Mouse (Mus musculus) neural tube, embryonic 13.5 days (tissue): Measurements from ENCODE around the gene Tulp1. TPM values are rescaled to one million over a fixed set of nuclear protein-coding genes. Genes with fewer than 3 reads are reported as not detected.

ENCODE experiments used
- ATAC-seq: fragments of 200-750 bp; cut with Nextera tagmentation; 2 replicates; pipeline ENCODE4 v1.8.0; 2017; ENCODE audit warnings: low read depth, mild to moderate bottlenecking, moderate TSS enrichment, moderate library complexity
- H3K27ac ChIP-seq: fragments of 300-500 bp; sonication (generic); replicated peaks from 2 replicates; pipeline ENCODE4 v1.5.1; 2015; ENCODE audit warnings: moderate library complexity, mild to moderate bottlenecking, inconsistent platforms
- H3K27me3 ChIP-seq: fragments of 300-500 bp; sonication (generic); 2 replicates; pipeline ENCODE4 v1.6.1; 2015; ENCODE audit warnings: mild to moderate bottlenecking, inconsistent platforms
- H3K36me3 ChIP-seq: fragments of 300-500 bp; sonication (generic); 2 replicates; pipeline ENCODE4 v1.6.1; 2015; ENCODE audit warnings: mild to moderate bottlenecking, inconsistent platforms
- H3K4me1 ChIP-seq: fragments of 300-500 bp; sonication (generic); replicated peaks from 2 replicates; pipeline ENCODE4 v1.6.1; 2015; ENCODE audit warnings: inconsistent platforms
- H3K4me2 ChIP-seq: fragments of 300-500 bp; sonication (generic); 2 replicates; pipeline ENCODE4 v1.6.1; 2015; ENCODE audit warnings: inconsistent platforms, mild to moderate bottlenecking, moderate library complexity
- H3K4me3 ChIP-seq: fragments of 300-500 bp; sonication (generic); 2 replicates; pipeline ENCODE4 v1.5.1; 2015; ENCODE audit warnings: mild to moderate bottlenecking, inconsistent platforms
- H3K9ac ChIP-seq: fragments of 300-500 bp; sonication (generic); 2 replicates; pipeline ENCODE4 v1.6.1; 2015; ENCODE audit warnings: moderate library complexity, mild to moderate bottlenecking, inconsistent platforms
- H3K9me3 ChIP-seq: fragments of 300-500 bp; sonication (generic); 2 replicates; pipeline ENCODE4 v1.6.1; 2016; ENCODE audit warnings: inconsistent platforms
- WGBS: fragments of 180-500 bp; shearing (Covaris S2); methylation state at CpG from one replicate; pipeline ENCODE4 v1.1.7; 2015; 5-methylcytosine and 5-hydroxymethylcytosine counted together
- polyA plus RNA-seq: library from polyadenylated mRNA; unstranded; fragments of >200 nt; fragmentation: Nextera tagmentation; extraction: Ambion mirVana; gene quantifications from 2 replicates; pipeline ENCODE4 v1.2.1, GENCODE M21; 2015

The Tulp1 gene
- polyA plus RNA-seq, 1 experiment from 2014 or later = 2.8 TPM

DNA sequence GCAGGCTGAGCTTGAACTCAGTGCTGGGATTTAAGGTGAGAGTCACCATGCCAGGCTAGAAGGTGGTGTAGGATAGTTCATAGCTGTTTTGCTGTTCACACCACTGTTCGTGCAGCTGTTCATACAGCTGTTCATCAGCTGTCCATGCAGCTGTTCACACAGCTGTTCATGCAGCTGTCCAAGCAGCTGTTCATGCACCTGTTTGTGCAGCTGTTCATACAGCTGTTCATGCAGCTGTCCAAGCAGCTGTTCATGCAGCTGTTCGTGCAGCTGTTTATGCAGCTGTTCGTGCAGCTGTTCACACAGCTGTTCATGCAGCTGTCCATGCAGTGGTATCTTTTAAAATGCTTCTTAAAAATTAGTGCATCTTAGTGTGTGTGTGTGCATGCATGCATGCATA lies 23.5 kb upstream of the Tulp1 start:
- H3K4me3 ChIP-seq = no peak overlapping the region
- no peaks in the 10 kb centered on the region for H3K36me3 ChIP-seq
- H3K9me3 ChIP-seq = no peaks in the 10 kb centered on the region
- H3K4me1 ChIP-seq = peaks cover 7% of the 10 kb centered on the region; the same call in 1 of the 2 replicates
- 94% methylated on average over 3 of the region's 3 CpGs for WGBS
- no peak overlapping the region for H3K9ac ChIP-seq
- H3K27me3 ChIP-seq = peaks cover 22% of the 10 kb centered on the region
- no peak overlapping the region for H3K27ac ChIP-seq
- no peak overlapping the region for H3K4me2 ChIP-seq
- ATAC-seq = no peak

GRCm38 (mm10) chr17:28386150-28386905 lies 21.3 kb upstream of the Tulp1 start:
- no peaks in the 10 kb centered on the region for H3K36me3 ChIP-seq
- H3K4me1 ChIP-seq = peaks cover 7% of the 10 kb centered on the region; the same call in 1 of the 2 replicates
- 3% methylated on average over 23 of the region's 23 CpGs for WGBS
- peak overlapping the region; percentile 50; the same call in 1 of the 2 replicates for H3K9ac ChIP-seq
- peak overlapping the region; percentile 22 for H3K4me3 ChIP-seq
- ATAC-seq = peak; percentile 63
- H3K9me3 ChIP-seq = no peaks in the 10 kb centered on the region
- peaks cover 22% of the 10 kb centered on the region for H3K27me3 ChIP-seq
- H3K4me2 ChIP-seq = peak overlapping the region; percentile 50
- H3K27ac ChIP-seq = no peak overlapping the region

DNA sequence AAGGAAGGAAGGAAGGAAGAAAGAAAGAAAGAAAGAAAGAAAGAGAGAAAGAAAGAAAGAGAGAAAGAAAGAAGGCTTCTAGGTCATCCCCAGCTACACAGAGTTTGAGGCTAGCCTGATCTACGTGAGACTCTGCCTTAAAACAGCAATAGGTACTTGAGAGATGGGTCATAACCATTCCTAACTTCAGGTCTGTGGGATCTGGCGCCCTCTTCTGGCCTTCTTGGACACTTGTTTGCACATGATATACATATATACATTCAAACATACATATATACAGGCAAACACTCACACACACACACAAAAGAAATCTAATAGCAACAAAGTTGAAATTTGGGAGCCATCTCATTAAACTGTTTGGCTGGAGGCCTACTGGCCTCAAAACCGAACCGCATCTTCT lies 19.3 kb upstream of the Tulp1 start:
- H3K9me3 ChIP-seq = no peaks in the 10 kb centered on the region
- H3K4me1 ChIP-seq = peaks cover 7% of the 10 kb centered on the region; the same call in 1 of the 2 replicates
- no peak overlapping the region for H3K27ac ChIP-seq
- H3K27me3 ChIP-seq = peaks cover 22% of the 10 kb centered on the region
- no peak overlapping the region for H3K4me2 ChIP-seq
- no peak for ATAC-seq
- no peak overlapping the region for H3K4me3 ChIP-seq
- H3K9ac ChIP-seq = no peak overlapping the region
- H3K36me3 ChIP-seq = no peaks in the 10 kb centered on the region
- 63% methylated on average over 4 of the region's 4 CpGs for WGBS

GRCm38 (mm10) chr17:28380255-28380654 lies 15.2 kb upstream of the Tulp1 start:
- Histone ChIP-seq H3K27ac (no peak overlapping the region), H3K4me3 (no peak overlapping the region), H3K36me3 (no peaks in the 10 kb centered on the region), H3K9me3 (no peaks in the 10 kb centered on the region), H3K4me2 (no peak overlapping the region), H3K4me1 (0 out of 2 replicates have a peak, but pooled peaks cover 3% of the 10 kb centered on the region), H3K9ac (no peak overlapping the region), H3K27me3 (peaks cover 18% of the 10 kb centered on the region)
- no peak for ATAC-seq
- WGBS = 11% methylated on average over 6 of the region's 6 CpGs

DNA sequence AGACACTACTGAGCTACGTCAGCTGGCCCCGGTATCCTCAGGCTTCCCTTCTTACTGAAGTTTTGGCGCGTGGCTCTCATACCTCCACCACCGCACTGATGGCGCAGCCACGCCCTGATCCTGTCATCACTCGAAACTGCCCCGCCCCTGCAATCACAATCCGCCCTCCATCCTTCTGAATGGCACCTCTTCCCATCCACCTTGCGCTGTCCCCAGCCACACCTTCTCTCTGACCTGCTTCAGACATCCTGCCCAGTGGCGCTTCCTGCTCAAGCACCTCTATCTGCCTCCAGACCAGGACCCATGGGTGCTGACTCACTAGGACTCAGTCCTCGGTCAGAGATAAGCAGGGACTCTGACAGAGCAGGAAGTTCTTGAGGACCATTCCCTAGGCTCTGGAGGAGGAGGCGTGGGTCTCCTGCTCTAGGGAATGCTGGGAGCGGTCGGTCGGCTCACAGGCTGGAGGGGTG lies 10.6 kb upstream of the Tulp1 start:
- Histone ChIP-seq H3K9ac (no peak overlapping the region), H3K4me2 (no peak overlapping the region), H3K9me3 (no peaks in the 10 kb centered on the region), H3K36me3 (no peaks in the 10 kb centered on the region), H3K4me1 (0 out of 2 replicates have a peak, but pooled peaks cover 3% of the 10 kb centered on the region), H3K27me3 (peaks cover 38% of the 10 kb centered on the region), H3K4me3 (no peak overlapping the region), H3K27ac (no peak overlapping the region)
- WGBS = 6% methylated on average over 17 of the region's 17 CpGs
- no peak for ATAC-seq

- 19% methylated on average over 16 of the region's 16 CpGs for WGBS
- Histone ChIP-seq H3K36me3 (no peaks in the 10 kb centered on the region), H3K9ac (no peak overlapping the region), H3K4me3 (no peak overlapping the region), H3K27me3 (peaks cover 38% of the 10 kb centered on the region), H3K4me2 (no peak overlapping the region), H3K27ac (no peak overlapping the region), H3K9me3 (no peaks in the 10 kb centered on the region), H3K4me1 (0 out of 2 replicates have a peak, but pooled peaks cover 3% of the 10 kb centered on the region)
- no peak for ATAC-seq
These were observed 9.5 kb upstream of the Tulp1 start for GRCm38 (mm10) chr17:28374494-28374893.

DNA sequence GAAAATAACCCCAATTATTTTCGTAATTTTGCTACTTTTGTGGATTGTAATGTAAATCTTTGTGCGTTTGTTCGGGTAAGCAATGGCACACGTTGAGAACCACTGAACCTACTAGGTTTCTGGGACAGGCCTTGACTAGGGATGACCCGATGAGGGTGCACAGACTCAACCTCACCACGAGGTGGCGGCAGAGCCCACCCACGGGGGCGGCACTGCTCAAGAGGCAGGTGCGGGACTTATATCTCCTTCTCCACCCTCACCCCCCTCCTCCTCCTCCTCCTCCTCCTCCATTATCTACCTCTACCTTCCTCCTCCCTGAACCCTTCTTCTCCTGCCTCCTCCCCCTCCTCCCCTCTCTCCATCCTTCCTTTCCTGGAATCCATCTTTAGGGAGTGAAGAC lies 8.8 kb upstream of the Tulp1 start:
- Histone ChIP-seq H3K4me1 (0 out of 2 replicates have a peak, but pooled peaks cover 3% of the 10 kb centered on the region), H3K4me3 (no peak overlapping the region), H3K36me3 (no peaks in the 10 kb centered on the region), H3K9ac (no peak overlapping the region), H3K4me2 (no peak overlapping the region), H3K27me3 (peaks cover 38% of the 10 kb centered on the region), H3K27ac (no peak overlapping the region), H3K9me3 (no peaks in the 10 kb centered on the region)
- ATAC-seq = no peak
- WGBS = 13% methylated on average over 10 of the region's 10 CpGs

- WGBS = 70% methylated on average over 1 of the region's 1 CpGs
- no peak overlapping the region for H3K4me3 ChIP-seq
- H3K9me3 ChIP-seq = no peaks in the 10 kb centered on the region
- H3K27ac ChIP-seq = no peak overlapping the region
- no peak overlapping the region for H3K9ac ChIP-seq
- H3K4me1 ChIP-seq = 0 out of 2 replicates have a peak, but pooled peaks cover 3% of the 10 kb centered on the region
- peaks cover 42% of the 10 kb centered on the region for H3K27me3 ChIP-seq
- no peak overlapping the region for H3K4me2 ChIP-seq
- no peaks in the 10 kb centered on the region for H3K36me3 ChIP-seq
- no peak for ATAC-seq
These were observed 6.9 kb upstream of the Tulp1 start for GRCm38 (mm10) chr17:28371941-28372340.

GRCm38 (mm10) chr17:28371286-28371685 lies 6.3 kb upstream of the Tulp1 start:
- 67% methylated on average over 2 of the region's 2 CpGs for WGBS

GRCm38 (mm10) chr17:28369056-28369455 lies 4.0 kb upstream of the Tulp1 start:
- Histone ChIP-seq H3K4me3 (no peak overlapping the region), H3K27me3 (peaks cover 36% of the 10 kb centered on the region), H3K9ac (no peak overlapping the region), H3K9me3 (no peaks in the 10 kb centered on the region), H3K27ac (no peak overlapping the region), H3K4me1 (peaks cover 6% of the 10 kb centered on the region), H3K4me2 (no peak overlapping the region), H3K36me3 (no peaks in the 10 kb centered on the region)
- 88% methylated on average over 5 of the region's 5 CpGs for WGBS
- ATAC-seq = no peak

More at GRCm38 (mm10) chr17:28371286-28371685, 6.3 kb upstream of the Tulp1 start:
- no peak overlapping the region for H3K4me2 ChIP-seq
- no peaks in the 10 kb centered on the region for H3K9me3 ChIP-seq
- no peak overlapping the region for H3K9ac ChIP-seq
- no peak for ATAC-seq
- peaks cover 37% of the 10 kb centered on the region for H3K27me3 ChIP-seq
- H3K4me3 ChIP-seq = no peak overlapping the region
- 0 out of 2 replicates have a peak, but pooled peaks cover 3% of the 10 kb centered on the region for H3K4me1 ChIP-seq
- H3K27ac ChIP-seq = no peak overlapping the region
- H3K36me3 ChIP-seq = no peaks in the 10 kb centered on the region

GRCm38 (mm10) chr17:28368449-28368848 lies 3.4 kb upstream of the Tulp1 start:
- Histone ChIP-seq H3K36me3 (no peaks in the 10 kb centered on the region), H3K4me1 (peaks cover 12% of the 10 kb centered on the region), H3K4me3 (no peak overlapping the region), H3K4me2 (no peak overlapping the region), H3K27me3 (peaks cover 36% of the 10 kb centered on the region), H3K9me3 (no peaks in the 10 kb centered on the region), H3K27ac (no peak overlapping the region), H3K9ac (no peak overlapping the region)
- 5% methylated on average over 13 of the region's 13 CpGs for WGBS
- no peak for ATAC-seq

DNA sequence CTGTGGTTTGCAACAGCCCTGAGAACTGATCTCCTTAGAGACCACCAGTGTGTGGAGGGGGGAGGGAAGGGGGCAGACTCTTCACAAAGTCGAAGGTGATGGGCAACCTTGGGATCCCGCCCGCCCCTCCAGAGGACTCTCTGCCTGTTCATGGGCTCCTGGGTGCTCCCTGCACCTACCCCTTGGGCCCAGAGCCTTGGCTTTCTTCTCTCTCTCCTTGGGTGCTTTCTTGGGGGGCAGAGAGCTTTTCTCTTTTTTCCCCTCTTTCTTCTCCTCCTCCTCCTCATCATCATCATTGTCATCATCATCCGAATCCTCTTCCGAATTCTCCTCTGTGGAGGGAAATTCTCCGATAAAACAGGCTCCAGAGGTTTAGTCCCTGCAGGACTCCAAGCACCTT lies 1.5 kb downstream of the Tulp1 start:
- peaks cover 78% of the 10 kb centered on the region for H3K27me3 ChIP-seq

More for the DNA sequence above, 1.5 kb downstream of the Tulp1 start:
- Histone ChIP-seq H3K4me3 (no peak overlapping the region), H3K4me1 (peaks cover 26% of the 10 kb centered on the region), H3K27ac (no peak overlapping the region), H3K9ac (no peak overlapping the region), H3K4me2 (no peak overlapping the region), H3K36me3 (no peaks in the 10 kb centered on the region), H3K9me3 (no peaks in the 10 kb centered on the region)
- ATAC-seq = no peak
- WGBS = 5% methylated on average over 6 of the region's 6 CpGs
